In the genomic region with DNA sequence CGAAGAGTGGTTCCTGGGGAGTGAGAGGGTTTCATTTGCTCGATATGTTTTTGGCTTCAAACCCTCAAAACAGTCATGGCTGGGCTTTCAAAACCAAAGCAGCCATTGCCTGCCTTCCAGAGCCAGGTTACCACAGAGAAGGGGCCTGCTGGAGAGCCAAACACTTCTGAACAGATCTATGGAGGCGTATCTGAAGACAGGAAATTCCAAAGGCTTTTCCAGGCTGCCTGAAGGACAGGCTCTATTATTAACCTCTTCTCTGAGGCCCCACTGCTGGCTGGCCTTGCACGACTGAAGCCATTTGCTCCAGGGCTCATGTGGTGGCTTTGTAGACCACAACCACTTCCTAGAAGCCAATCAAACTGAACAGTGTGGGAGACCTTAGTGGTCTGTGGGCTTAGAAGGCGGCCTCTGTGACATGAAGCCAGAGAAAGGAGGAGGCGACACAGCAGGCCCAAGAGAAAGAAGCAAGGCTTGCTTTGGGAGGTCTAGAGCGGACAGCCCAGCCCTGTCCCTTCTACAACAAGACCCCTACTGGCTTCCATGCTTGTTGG, we compare ENCODE assay signal across 32 mouse cellular contexts.
DNase-seq lines count a peak whose midpoint lies in the region; ATAC-seq and TF ChIP-seq lines count a peak whose summit lies in the region.
"Had no signal": no experiment of that assay in that cellular context is flagged by ENCODE, and none has a peak within 500 bp of the region (broad histone marks: within the 10 kb centered on the region; RNA-seq: fewer than 3 reads in every experiment).

No protein-coding gene starts in this region.

- TF ChIP-seq EP300 in lung, postnatal 0 days (IDR thresholded peaks at IDR 0.05) = no peak

- intact Hi-C loops in heart, postnatal 36 days (cut with DNase I) = no loop called here
- intact Hi-C loops in heart, postnatal 14 days (cut with DNase I) = no loop called here

- no peaks in the 10 kb centered on the region for H3K9me3 ChIP-seq in heart, embryonic 11.5 days (replicated peaks; ENCODE audit: control insufficient read depth, low read length)
- 0 out of 2 replicates have a peak, but pooled peaks cover 3% of the 10 kb centered on the region for H3K9me3 ChIP-seq in heart, embryonic 16.5 days (replicated peaks; ENCODE audit: control insufficient read depth, low read length)
- no peaks in the 10 kb centered on the region for H3K9me3 ChIP-seq in lung, embryonic 14.5 days (ENCODE audit: low read depth, low read length)
- no peaks in the 10 kb centered on the region for H3K9me3 ChIP-seq in lung, postnatal 0 days (ENCODE audit: low read length)
- H3K9me3 ChIP-seq: embryonic facial prominence, embryonic 12.5 days; forebrain, embryonic 12.5 days; hindbrain, embryonic 12.5 days; limb, embryonic 13.5 days; liver, embryonic 12.5 days; neural tube, embryonic 15.5 days had no signal

- no peaks in the 10 kb centered on the region for H3K36me3 ChIP-seq in heart, embryonic 11.5 days (ENCODE audit: control insufficient read depth, insufficient read depth, low read length)
- H3K36me3 ChIP-seq in heart, embryonic 16.5 days (ENCODE audit: control insufficient read depth, insufficient read depth) = no peaks in the 10 kb centered on the region
- H3K36me3 ChIP-seq in lung, embryonic 14.5 days (ENCODE audit: insufficient read depth) = no peaks in the 10 kb centered on the region
- no peaks in the 10 kb centered on the region for H3K36me3 ChIP-seq in lung, postnatal 0 days (ENCODE audit: insufficient read depth, low read length)
- H3K36me3 ChIP-seq: embryonic facial prominence, embryonic 12.5 days; forebrain, embryonic 12.5 days; hindbrain, embryonic 12.5 days; limb, embryonic 13.5 days; liver, embryonic 12.5 days; neural tube, embryonic 15.5 days had no signal

- no peak overlapping the region for H3K9ac ChIP-seq in heart, embryonic 11.5 days (ENCODE audit: low read depth, low read length)
- H3K9ac ChIP-seq in heart, embryonic 16.5 days (ENCODE audit: low read length) = no peak overlapping the region
- no peak overlapping the region for H3K9ac ChIP-seq in lung, embryonic 14.5 days
- no peak overlapping the region for H3K9ac ChIP-seq in lung, postnatal 0 days (replicated peaks; ENCODE audit: low read depth)
- H3K9ac ChIP-seq: embryonic facial prominence, embryonic 12.5 days; forebrain, embryonic 12.5 days; forebrain, postnatal 0 days; hindbrain, embryonic 12.5 days; limb, embryonic 13.5 days; liver, embryonic 12.5 days; liver, postnatal 0 days; neural tube, embryonic 15.5 days had no signal

- no peak for TF ChIP-seq CTCF in lung, embryonic 14.5 days (IDR thresholded peaks at IDR 0.05; ENCODE audit: low read depth)
- no peak for TF ChIP-seq CTCF in lung, postnatal 0 days (IDR thresholded peaks at IDR 0.05)

- H3K27me3 ChIP-seq in heart, embryonic 11.5 days (ENCODE audit: control insufficient read depth, insufficient read depth, low read length) = no peaks in the 10 kb centered on the region
- H3K27me3 ChIP-seq in heart, embryonic 16.5 days (ENCODE audit: control insufficient read depth, insufficient read depth, low read length) = no peaks in the 10 kb centered on the region
- H3K27me3 ChIP-seq in lung, embryonic 14.5 days (ENCODE audit: insufficient read depth, low read length) = no peaks in the 10 kb centered on the region
- no peaks in the 10 kb centered on the region for H3K27me3 ChIP-seq in lung, postnatal 0 days (replicated peaks; ENCODE audit: insufficient read depth, low read length)
- H3K27me3 ChIP-seq: embryonic facial prominence, embryonic 12.5 days; forebrain, embryonic 12.5 days; hindbrain, embryonic 12.5 days; limb, embryonic 13.5 days; neural tube, embryonic 15.5 days had no signal

- H3K4me3 ChIP-seq in heart, embryonic 11.5 days (ENCODE audit: low read depth, low read length) = no peak overlapping the region
- no peak overlapping the region for H3K4me3 ChIP-seq in heart, embryonic 16.5 days (ENCODE audit: low read length)
- no peak overlapping the region for H3K4me3 ChIP-seq in lung, embryonic 14.5 days (ENCODE audit: low read depth, low read length)
- H3K4me3 ChIP-seq in lung, postnatal 0 days (ENCODE audit: low read depth, low read length) = no peak overlapping the region
- H3K4me3 ChIP-seq: embryonic facial prominence, embryonic 12.5 days; forebrain, embryonic 12.5 days; hindbrain, embryonic 12.5 days; layer of hippocampus, adult 2 months; left cerebral cortex, adult 2 months; limb, embryonic 13.5 days; liver, embryonic 12.5 days; neural tube, embryonic 15.5 days had no signal

- H3K27ac ChIP-seq in heart, embryonic 11.5 days (ENCODE audit: low read depth, low read length) = peak overlapping the region; percentile 52
- peak overlapping the region; percentile 38 for H3K27ac ChIP-seq in heart, embryonic 16.5 days (ENCODE audit: low read length)
- H3K27ac ChIP-seq in lung, embryonic 14.5 days (ENCODE audit: low read depth) = no peak overlapping the region
- H3K27ac ChIP-seq in lung, postnatal 0 days (ENCODE audit: low read length) = no peak overlapping the region
- H3K27ac ChIP-seq: embryonic facial prominence, embryonic 12.5 days; forebrain, embryonic 12.5 days; hindbrain, embryonic 12.5 days; layer of hippocampus, adult 2 months; left cerebral cortex, adult 2 months; limb, embryonic 13.5 days; liver, embryonic 12.5 days; macrophage; neural tube, embryonic 15.5 days had no signal

- ATAC-seq in heart, embryonic 11.5 days (replicated peaks; ENCODE audit: insufficient number of reproducible peaks, low FRiP score, low TSS enrichment) = no peak
- ATAC-seq in heart, embryonic 16.5 days (replicated peaks; ENCODE audit: extremely low read depth, insufficient read depth, low FRiP score) = no peak; the same call in 1 of the 2 replicates
- no peak for ATAC-seq in lung, embryonic 14.5 days (ENCODE audit: insufficient read depth)
- ATAC-seq in lung, postnatal 0 days = no peak
- ATAC-seq in megakaryocyte progenitor cell, adult 5-6 weeks (replicated peaks; ENCODE audit: poor library complexity) = peak; percentile 55
- ATAC-seq: CD4-positive, CD25-positive, alpha-beta regulatory T cell, adult 4 months; forebrain, postnatal 0 days; intestine, embryonic 16.5 days; liver, embryonic 12.5 days; liver, postnatal 0 days had no signal

- 0 out of 2 replicates have a peak overlapping the region, but pooled peaks have one; percentile 1 for H3K4me2 ChIP-seq in heart, embryonic 11.5 days
- H3K4me2 ChIP-seq in heart, embryonic 16.5 days (ENCODE audit: low read depth, low read length) = no peak overlapping the region
- no peak overlapping the region for H3K4me2 ChIP-seq in lung, embryonic 14.5 days
- H3K4me2 ChIP-seq in lung, postnatal 0 days (replicated peaks; ENCODE audit: low read depth, low read length) = no peak overlapping the region
- H3K4me2 ChIP-seq: embryonic facial prominence, embryonic 12.5 days; forebrain, embryonic 12.5 days; hindbrain, embryonic 12.5 days; limb, embryonic 13.5 days; liver, embryonic 12.5 days; neural tube, embryonic 15.5 days had no signal

- peaks cover 14% of the 10 kb centered on the region for H3K4me1 ChIP-seq in heart, embryonic 11.5 days (ENCODE audit: control insufficient read depth, insufficient read depth, low read length)
- peaks cover 21% of the 10 kb centered on the region for H3K4me1 ChIP-seq in heart, embryonic 16.5 days (ENCODE audit: control insufficient read depth, insufficient read depth, low read length)
- H3K4me1 ChIP-seq in lung, embryonic 14.5 days (ENCODE audit: insufficient read depth) = 0 out of 2 replicates have a peak, but pooled peaks cover 5% of the 10 kb centered on the region
- H3K4me1 ChIP-seq in lung, postnatal 0 days (ENCODE audit: insufficient read depth, low read depth, low read length) = no peaks in the 10 kb centered on the region
- H3K4me1 ChIP-seq: embryonic facial prominence, embryonic 12.5 days; forebrain, embryonic 12.5 days; hindbrain, embryonic 12.5 days; limb, embryonic 13.5 days; liver, embryonic 12.5 days; neural tube, embryonic 15.5 days had no signal

- no peak for DNase-seq in heart, postnatal 36 days
- no peak for DNase-seq in heart, postnatal 14 days
- peak; percentile 33 for DNase-seq in lung, embryonic 14.5 days
- DNase-seq in lung, postnatal 0 days (ENCODE audit: low spot score) = no peak
- no peak for DNase-seq in adrenal gland, postnatal 10 days
- DNase-seq: adrenal gland, postnatal 36 days; cerebellum, adult 2 months; cerebellum, postnatal 25 days; forebrain, postnatal 0 days; gastrocnemius, postnatal 14 days; kidney, adult 9 months; kidney, postnatal 25 days; liver, postnatal 0 days; lung, postnatal 10 days; midbrain, embryonic 14.5 days; retina, postnatal 1 day; right cerebral cortex, postnatal 14 days; thymus, postnatal 4 days had no signal

- WGBS in heart, embryonic 11.5 days (ENCODE audit: insufficient replicate concordance) = 55% methylated on average over 7 of the region's 7 CpGs
- WGBS in heart, embryonic 16.5 days = 56% methylated on average over 7 of the region's 7 CpGs
- WGBS in lung, embryonic 14.5 days = 61% methylated on average over 7 of the region's 7 CpGs
- 60% methylated on average over 7 of the region's 7 CpGs for WGBS in lung, postnatal 0 days

Comparison
In these comparisons a context has a peak if more than half of its experiments do, and no peak if none do; other contexts are left out.
1. H3K27ac ChIP-seq: peak in heart, embryonic 11.5 days (single experiment) and heart, embryonic 16.5 days (single experiment); none in lung, embryonic 14.5 days (single experiment) and lung, postnatal 0 days (single experiment).